In the genomic region with DNA sequence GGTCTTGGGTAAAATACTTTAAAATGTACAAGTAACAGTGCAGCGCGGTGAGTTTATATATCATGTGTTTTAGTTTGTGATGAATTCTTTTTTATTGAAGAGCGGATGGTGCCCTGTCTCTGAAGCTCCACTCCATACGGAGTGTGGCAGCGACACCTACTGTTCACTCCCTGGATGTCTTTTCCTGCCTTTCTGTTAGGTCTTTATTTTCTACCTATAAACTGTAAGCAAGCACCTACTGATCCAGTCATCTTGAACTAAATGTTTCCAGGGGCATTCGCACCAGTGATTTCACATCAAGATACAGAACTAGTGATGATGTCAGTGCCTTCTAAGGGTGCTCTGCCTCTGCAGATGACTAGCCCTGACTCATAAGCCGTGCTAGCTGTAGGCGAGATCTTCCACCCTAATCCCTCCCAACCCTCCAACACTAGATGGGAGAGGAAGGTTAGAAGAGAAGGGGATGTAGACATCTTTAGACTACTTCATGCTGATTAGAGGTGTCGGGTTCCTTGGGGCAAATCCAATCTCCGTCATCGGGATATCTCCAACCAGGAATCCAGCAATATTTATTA, we compare ENCODE assay signal across 9 mouse cellular contexts. TPM values are rescaled to one million over a fixed set of nuclear protein-coding genes. Genes with fewer than 3 reads are reported as not detected.
DNase-seq lines count a peak whose midpoint lies in the region; ATAC-seq and TF ChIP-seq lines count a peak whose summit lies in the region.
"Had no signal": no experiment of that assay in that cellular context is flagged by ENCODE, and none has a peak within 500 bp of the region (broad histone marks: within the 10 kb centered on the region; RNA-seq: fewer than 3 reads in every experiment).

No protein-coding gene starts in this region.

- no peaks in the 10 kb centered on the region for H3K4me1 ChIP-seq in hindbrain, embryonic 11.5 days (replicated peaks; ENCODE audit: control insufficient read depth, insufficient read depth, low read length)
- H3K4me1 ChIP-seq in hindbrain, embryonic 13.5 days (replicated peaks) = 0 out of 2 replicates have a peak, but pooled peaks cover 3% of the 10 kb centered on the region
- H3K4me1 ChIP-seq in CH12.LX (ENCODE audit: control insufficient read depth in 1 of 2, insufficient read depth in 2 of 2) = no peaks in the 10 kb centered on the region; a peak in 1 of 4 replicates
- peaks cover 9% of the 10 kb centered on the region; the same call in 1 of the 2 replicates for H3K4me1 ChIP-seq in limb, embryonic 13.5 days
- H3K4me1 ChIP-seq: embryonic facial prominence, embryonic 12.5 days had no signal

- no peak overlapping the region for H3K27ac ChIP-seq in hindbrain, embryonic 11.5 days (ENCODE audit: low read depth, low read length)
- no peak overlapping the region for H3K27ac ChIP-seq in hindbrain, embryonic 13.5 days
- no peak overlapping the region for H3K27ac ChIP-seq in CH12.LX (ENCODE audit: insufficient read depth, low read depth)
- H3K27ac ChIP-seq in limb, embryonic 13.5 days = no peak overlapping the region
- H3K27ac ChIP-seq: embryonic facial prominence, embryonic 12.5 days had no signal

- in situ Hi-C loops in CH12.LX (cut with MboI; ENCODE audit: low pct_ligation_motif_present, low pct_unique_long_range_greater_than_20kb, low sequenced_read_pairs) = no loop called here

- no peaks in the 10 kb centered on the region for H3K79me2 ChIP-seq in CH12.LX (replicated peaks; ENCODE audit: control insufficient read depth, extremely low read depth, insufficient read depth, poor library complexity, severe bottlenecking)

- DNase-seq in hindbrain, embryonic 11.5 days (ENCODE audit: low spot score) = peak; percentile 42
- DNase-seq in CH12.LX (ENCODE audit: extremely low read depth) = no peak
- DNase-seq in R1 (ENCODE audit: low read depth, low spot score) = peak; percentile 61
- DNase-seq in frontal cortex, postnatal 14 days (ENCODE audit: low spot score in 2 of 2) = peak; percentile 22 to 68
- DNase-seq in right cerebral cortex, postnatal 36 days (ENCODE audit: low spot score in 2 of 2) = peak; percentile 54 to 57
- no peak for DNase-seq in urinary bladder, adult 18-20 months (ENCODE audit: low spot score in 2 of 2)

- WGBS in hindbrain, embryonic 11.5 days = 84% methylated on average over 11 of the region's 11 CpGs
- 80% methylated on average over 11 of the region's 11 CpGs for WGBS in hindbrain, embryonic 13.5 days
- WGBS in limb, embryonic 13.5 days = 70% methylated on average over 11 of the region's 11 CpGs

- dilution Hi-C loops in CH12.LX (cut with MboI; ENCODE audit: extremely low pct_ligation_motif_present, extremely low pct_unique_long_range_greater_than_20kb, low sequenced_read_pairs) = no loop called here

- H3K36me3 ChIP-seq in hindbrain, embryonic 11.5 days (ENCODE audit: control insufficient read depth, insufficient read depth, low read length) = no peaks in the 10 kb centered on the region
- H3K36me3 ChIP-seq in hindbrain, embryonic 13.5 days = no peaks in the 10 kb centered on the region; the same call in 1 of the 2 replicates
- H3K36me3 ChIP-seq in CH12.LX (replicated peaks in 1 of 2; ENCODE audit: control insufficient read depth in 1 of 2, insufficient read depth in 1 of 2, low read length in 1 of 2) = peaks cover 33 to 81% of the 10 kb centered on the region in 2 experiments
- H3K36me3 ChIP-seq in limb, embryonic 13.5 days = peaks cover 33% of the 10 kb centered on the region

- H3K9ac ChIP-seq in hindbrain, embryonic 11.5 days (ENCODE audit: low read depth, low read length) = no peak overlapping the region
- no peak overlapping the region for H3K9ac ChIP-seq in hindbrain, embryonic 13.5 days
- H3K9ac ChIP-seq in CH12.LX (ENCODE audit: insufficient read depth, low read depth) = no peak overlapping the region
- no peak overlapping the region for H3K9ac ChIP-seq in limb, embryonic 13.5 days
- H3K9ac ChIP-seq: embryonic facial prominence, embryonic 12.5 days had no signal

- peak in 1 of 2 experiments; percentile 41; a peak in 2 of 4 replicates for TF ChIP-seq CTCF in CH12.LX (conservative IDR thresholded peaks at IDR 0.05 in 1 of 2, IDR thresholded peaks at IDR 0.05 in 1 of 2; ENCODE audit: low read depth in 2 of 2, low read length in 2 of 2)

- ATAC-seq in hindbrain, embryonic 11.5 days (ENCODE audit: low FRiP score) = no peak
- ATAC-seq in hindbrain, embryonic 13.5 days (ENCODE audit: low FRiP score) = no peak
- peak; percentile 36; the same call in 1 of the 2 replicates for ATAC-seq in limb, embryonic 13.5 days (ENCODE audit: low FRiP score, low read depth)

- no peak overlapping the region for H3K4me3 ChIP-seq in hindbrain, embryonic 11.5 days (ENCODE audit: low read depth, low read length)
- H3K4me3 ChIP-seq in hindbrain, embryonic 13.5 days = no peak overlapping the region
- no peak overlapping the region for H3K4me3 ChIP-seq in CH12.LX (replicated peaks in 1 of 3; ENCODE audit: low read depth in 2 of 3, low read length in 2 of 3, poor library complexity in 1 of 3)
- no peak overlapping the region for H3K4me3 ChIP-seq in limb, embryonic 13.5 days
- H3K4me3 ChIP-seq: embryonic facial prominence, embryonic 12.5 days had no signal

- no peak for TF ChIP-seq POLR2A in CH12.LX (IDR thresholded peaks at IDR 0.05; ENCODE audit: low read depth, low read length)

- no peaks in the 10 kb centered on the region for H3K9me3 ChIP-seq in hindbrain, embryonic 11.5 days (ENCODE audit: control insufficient read depth, low read length)
- no peaks in the 10 kb centered on the region for H3K9me3 ChIP-seq in hindbrain, embryonic 13.5 days
- H3K9me3 ChIP-seq in CH12.LX (replicated peaks; ENCODE audit: low read length) = no peaks in the 10 kb centered on the region
- H3K9me3 ChIP-seq in limb, embryonic 13.5 days = no peaks in the 10 kb centered on the region
- H3K9me3 ChIP-seq: embryonic facial prominence, embryonic 12.5 days had no signal

- TF ChIP-seq EP300 in CH12.LX (IDR thresholded peaks at IDR 0.05; ENCODE audit: low read length) = no peak

- H3K4me2 ChIP-seq in hindbrain, embryonic 11.5 days (replicated peaks; ENCODE audit: low read depth, low read length) = no peak overlapping the region
- no peak overlapping the region for H3K4me2 ChIP-seq in hindbrain, embryonic 13.5 days
- no peak overlapping the region for H3K4me2 ChIP-seq in CH12.LX (ENCODE audit: insufficient read depth, low read depth, poor library complexity, severe bottlenecking)
- no peak overlapping the region for H3K4me2 ChIP-seq in limb, embryonic 13.5 days (replicated peaks)
- H3K4me2 ChIP-seq: embryonic facial prominence, embryonic 12.5 days had no signal

- H3K27me3 ChIP-seq in hindbrain, embryonic 11.5 days (ENCODE audit: control insufficient read depth, insufficient read depth, low read length) = no peaks in the 10 kb centered on the region
- no peaks in the 10 kb centered on the region for H3K27me3 ChIP-seq in hindbrain, embryonic 13.5 days
- H3K27me3 ChIP-seq in CH12.LX (replicated peaks) = no peaks in the 10 kb centered on the region
- no peaks in the 10 kb centered on the region for H3K27me3 ChIP-seq in limb, embryonic 13.5 days
- H3K27me3 ChIP-seq: embryonic facial prominence, embryonic 12.5 days had no signal

- peak; percentile 36 for TF ChIP-seq RAD21 in CH12.LX (IDR thresholded peaks at IDR 0.05; ENCODE audit: low read depth, low read length)

TF ChIP-seq in CH12.LX, 34 proteins besides CTCF, POLR2A, EP300 and RAD21:
- no peak for TF ChIP-seq PAX5 (IDR thresholded peaks at IDR 0.05; ENCODE audit: low read length)
- TF ChIP-seq TBP (conservative IDR thresholded peaks at IDR 0.05; ENCODE audit: low read depth, low read length) = no peak
- TF ChIP-seq IRF4 (IDR thresholded peaks at IDR 0.05; ENCODE audit: low read depth, low read length) = no peak
- TF ChIP-seq NELFE (IDR thresholded peaks at IDR 0.05; ENCODE audit: low read depth, low read length) = no peak
- TF ChIP-seq JUN (IDR thresholded peaks at IDR 0.05; ENCODE audit: insufficient read depth, low read depth, low read length) = no peak
- no peak for TF ChIP-seq ZKSCAN1 (IDR thresholded peaks at IDR 0.05; ENCODE audit: borderline replicate concordance, low read depth, low read length)
- TF ChIP-seq ZNF384 (IDR thresholded peaks at IDR 0.05; ENCODE audit: low read depth, low read length) = no peak
- TF ChIP-seq MYC (IDR thresholded peaks at IDR 0.05; ENCODE audit: low read depth, low read length) = no peak
- TF ChIP-seq ZMIZ1 (IDR thresholded peaks at IDR 0.05; ENCODE audit: low read depth, low read length) = no peak
- TF ChIP-seq SIN3A (IDR thresholded peaks at IDR 0.05; ENCODE audit: low read length) = no peak
- no peak for TF ChIP-seq ZC3H11A (IDR thresholded peaks at IDR 0.05; ENCODE audit: low read depth, low read length)
- TF ChIP-seq HCFC1 (IDR thresholded peaks at IDR 0.05; ENCODE audit: low read depth, low read length) = no peak
- TF ChIP-seq NRF1 (IDR thresholded peaks at IDR 0.05; ENCODE audit: low read depth, low read length) = no peak
- no peak for TF ChIP-seq MAFK (IDR thresholded peaks at IDR 0.05; ENCODE audit: insufficient replicate concordance, low read length)
- no peak for TF ChIP-seq MAX (IDR thresholded peaks at IDR 0.05; ENCODE audit: low read length)
- no peak for TF ChIP-seq MXI1 (IDR thresholded peaks at IDR 0.05; ENCODE audit: low read depth, low read length)
- TF ChIP-seq JUND (conservative IDR thresholded peaks at IDR 0.05; ENCODE audit: low read depth, low read length) = no peak
TF ChIP-seq in CH12.LX: peak in this region for 0.

RNA-seq across cellular contexts. Expression of a gene that starts 55.3 kb away (rescaled TPM):
- polyA plus RNA-seq in hindbrain, embryonic 11.5 days (2014; fragmentation: Nextera tagmentation; extraction: Ambion mirVana) = 8.1 and 11.7 TPM in 2 replicates
- polyA plus RNA-seq in hindbrain, embryonic 13.5 days (2015; fragmentation: Nextera tagmentation; extraction: Ambion mirVana) = 1.1 and 1.7 TPM in 2 replicates
- 7.8 and 9.2 TPM in 2 replicates for total RNA-seq in CH12.LX (2012; rRNA removed)
- total RNA-seq in CH12.LX (2014; rRNA removed) = 4.5 and 5.5 TPM in 2 replicates
- polyA plus RNA-seq in CH12.LX (2012; ENCODE audit: insufficient read length, low read depth) = 12.0 and 12.7 TPM in 2 replicates
- polyA plus RNA-seq in limb, embryonic 13.5 days (2015; fragmentation: Nextera tagmentation; extraction: Ambion mirVana) = 5.8 and 6.5 TPM in 2 replicates

Comparison
In these comparisons a context has a peak if more than half of its experiments do, and no peak if none do; other contexts are left out.
1. DNase-seq: peak in hindbrain, embryonic 11.5 days (single experiment), R1 (single experiment), frontal cortex, postnatal 14 days (2 of 2) and right cerebral cortex, postnatal 36 days (2 of 2); none in CH12.LX (single experiment) and urinary bladder, adult 18-20 months (0 of 2).